Mouse (Mus musculus) embryonic facial prominence, embryonic 10.5 days (tissue): ENCODE results near the gene Pxmp4. TPM values are rescaled to one million over a fixed set of nuclear protein-coding genes. Genes with fewer than 3 reads are reported as not detected.

Experiments
- DNase-seq: peaks from one replicate; pipeline ENCODE4 v3.0.0-alpha.2; 2017; ENCODE audit warnings: low spot score
- H3K27ac ChIP-seq: fragments of 300-500 bp; sonication (generic); replicated peaks from 2 replicates; pipeline ENCODE4 v1.5.1; 2016; ENCODE audit warnings: mild to moderate bottlenecking
- H3K27me3 ChIP-seq: fragments of 300-500 bp; sonication (generic); replicated peaks from 2 replicates; pipeline ENCODE4 v1.6.1; 2016; ENCODE audit warnings: low read depth, mild to moderate bottlenecking; ENCODE audit not compliant: poor library complexity, severe bottlenecking
- H3K36me3 ChIP-seq: fragments of 300-500 bp; sonication (generic); replicated peaks from 2 replicates; pipeline ENCODE4 v1.6.1; 2016; ENCODE audit warnings: mild to moderate bottlenecking, moderate library complexity
- H3K4me1 ChIP-seq: fragments of 300-500 bp; sonication (generic); 2 replicates; pipeline ENCODE4 v1.6.1; 2016
- H3K4me3 ChIP-seq: fragments of 300-500 bp; sonication (generic); 2 replicates; pipeline ENCODE4 v1.5.1; 2016; ENCODE audit warnings: mild to moderate bottlenecking, moderate library complexity
- H3K9me3 ChIP-seq: fragments of 300-500 bp; sonication (generic); 2 replicates; pipeline ENCODE4 v1.6.1; 2016; ENCODE audit warnings: mild to moderate bottlenecking
- WGBS: fragments of 180-500 bp; shearing (Covaris S2); methylation state at CpG from one replicate; pipeline ENCODE4 v1.1.7; 2016; 5-methylcytosine and 5-hydroxymethylcytosine counted together
- polyA plus RNA-seq: library from polyadenylated mRNA; unstranded; fragments of >200 nt; fragmentation: Nextera tagmentation; extraction: Ambion mirVana; gene quantifications from 2 replicates; pipeline ENCODE4 v1.2.1, GENCODE M21; 2016

Gene Pxmp4
- polyA plus RNA-seq, 1 experiment from 2014 or later = 13.8 TPM

GRCm38 (mm10) chr2:154567766-154568165 is 35.7 kb downstream of the Pxmp4 start:
- no peaks in the 10 kb centered on the region for H3K27me3 ChIP-seq
- H3K4me1 ChIP-seq = peaks cover 50% of the 10 kb centered on the region
- H3K36me3 ChIP-seq = peaks cover 24% of the 10 kb centered on the region
- 79% methylated on average over 2 of the region's 2 CpGs for WGBS
- peak overlapping the region; percentile 90 for H3K4me3 ChIP-seq
- no peaks in the 10 kb centered on the region for H3K9me3 ChIP-seq
- no peak for DNase-seq
- H3K27ac ChIP-seq = peak overlapping the region; percentile 97; the same call in 1 of the 2 replicates

DNA sequence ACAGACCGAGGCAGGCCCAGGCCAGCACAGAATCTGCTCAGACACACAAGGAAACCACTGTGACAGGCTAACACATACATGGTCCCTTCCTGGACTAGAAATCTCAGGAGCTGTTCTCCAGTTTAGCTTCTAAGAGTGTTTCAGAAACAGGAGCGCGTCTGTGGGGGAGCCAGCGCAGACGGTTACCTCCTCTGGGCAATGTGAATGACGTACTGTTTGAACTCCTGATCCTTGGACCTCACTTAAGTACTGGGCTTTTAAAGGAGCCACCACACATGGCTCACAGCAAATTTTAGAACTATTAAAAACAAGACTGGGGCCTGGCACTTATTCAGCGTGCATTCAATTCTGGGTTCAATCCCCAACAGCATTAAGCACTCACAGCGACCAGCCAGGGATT is 36.9 kb downstream of the Pxmp4 start:
- DNase-seq = no peak
- Histone ChIP-seq H3K4me3 (no peak overlapping the region), H3K27ac (no peak overlapping the region), H3K9me3 (no peaks in the 10 kb centered on the region), H3K4me1 (peaks cover 50% of the 10 kb centered on the region), H3K27me3 (no peaks in the 10 kb centered on the region), H3K36me3 (peaks cover 36% of the 10 kb centered on the region)
- 59% methylated on average over 8 of the region's 8 CpGs for WGBS

- H3K27me3 ChIP-seq = no peaks in the 10 kb centered on the region
- DNase-seq = no peak
- H3K9me3 ChIP-seq = no peaks in the 10 kb centered on the region
- 80% methylated on average over 3 of the region's 3 CpGs for WGBS
- peaks cover 46% of the 10 kb centered on the region for H3K36me3 ChIP-seq
- H3K4me1 ChIP-seq = peaks cover 44% of the 10 kb centered on the region
- no peak overlapping the region for H3K27ac ChIP-seq
- H3K4me3 ChIP-seq = no peak overlapping the region
Measured at GRCm38 (mm10) chr2:154565562-154565961, 37.9 kb downstream of the Pxmp4 start.

DNA sequence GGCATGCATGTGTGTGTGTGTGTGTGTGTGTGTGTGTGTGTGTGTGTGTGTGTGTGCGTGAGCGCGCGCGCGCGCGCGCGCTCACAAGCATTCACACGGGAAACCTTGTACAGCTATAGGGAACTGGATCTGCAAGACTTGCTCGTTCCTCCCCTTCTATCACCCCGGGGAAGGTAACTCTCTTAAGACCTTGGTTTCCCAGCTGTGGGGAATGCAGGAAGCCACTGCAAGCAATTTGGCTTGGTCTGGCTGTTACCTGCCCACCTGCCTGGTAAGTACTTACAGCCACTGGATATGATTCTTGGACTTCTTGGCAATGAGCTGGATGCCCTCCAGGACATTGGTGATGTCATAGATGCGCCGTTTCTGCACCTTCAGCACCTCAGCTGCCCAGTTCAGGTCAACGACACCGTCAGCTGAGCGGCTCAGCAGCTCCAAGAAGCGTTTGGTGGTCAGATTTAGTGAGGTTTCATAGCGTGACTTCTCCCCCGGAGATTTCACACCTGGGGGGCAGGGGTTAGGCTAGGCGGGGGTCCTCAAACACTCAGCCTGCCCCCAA is 39.8 kb downstream of the Pxmp4 start:
- DNase-seq = no peak
- Histone ChIP-seq H3K4me3 (no peak overlapping the region), H3K27me3 (no peaks in the 10 kb centered on the region), H3K4me1 (peaks cover 48% of the 10 kb centered on the region), H3K36me3 (peaks cover 61% of the 10 kb centered on the region), H3K27ac (no peak overlapping the region), H3K9me3 (no peaks in the 10 kb centered on the region)
- 93% methylated on average over 22 of the region's 22 CpGs for WGBS

DNA sequence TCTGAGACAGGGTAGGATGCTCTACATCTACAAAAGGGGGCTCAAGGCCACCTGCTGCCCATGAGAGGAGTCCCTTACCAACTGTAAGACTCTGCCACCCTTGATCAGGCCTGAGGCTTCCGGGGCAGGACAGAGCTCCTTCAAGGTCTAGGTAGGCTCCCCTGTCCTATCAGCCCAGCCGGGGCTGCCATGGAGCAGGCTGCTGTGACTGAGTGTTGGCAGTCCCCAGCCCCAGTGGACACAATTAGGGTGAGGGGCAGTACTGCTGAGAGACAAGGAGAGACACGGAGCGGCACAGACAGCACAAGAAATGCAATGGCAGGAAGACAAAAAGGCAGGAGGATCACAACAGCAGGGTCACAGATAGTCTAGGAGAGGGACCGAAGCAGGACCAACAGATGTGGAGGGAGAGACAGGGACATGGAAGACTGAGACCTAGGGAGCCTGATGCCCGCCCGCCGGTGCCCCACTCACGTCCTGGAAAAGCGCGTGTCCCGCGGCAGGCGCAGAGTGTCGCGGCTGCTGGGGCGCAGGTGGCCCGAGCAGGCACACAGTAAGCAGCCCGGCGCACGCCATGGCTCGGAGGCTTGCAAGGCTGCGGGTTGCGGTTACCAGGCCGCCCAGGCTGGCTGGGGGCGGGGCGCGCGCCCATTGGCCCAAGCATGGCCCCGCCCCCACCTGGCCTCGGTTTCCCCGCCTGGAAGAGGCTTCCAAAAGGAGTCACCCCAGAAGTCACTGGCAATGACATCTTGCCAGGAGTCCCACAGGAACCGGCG is 45.1 kb downstream of the Pxmp4 start, which contains the start of gene Necab3:
TSS of gene Necab3 (minus strand) at position 627 of the 776 bp plus-strand sequence.
- 4% methylated on average over 34 of the region's 34 CpGs for WGBS
- Histone ChIP-seq H3K4me1 (peaks cover 35% of the 10 kb centered on the region), H3K36me3 (peaks cover 44% of the 10 kb centered on the region), H3K4me3 (peak within 1 kb of the TSS; percentile 56), H3K27ac (peak within 1 kb of the TSS; percentile 63), H3K9me3 (no peaks in the 10 kb centered on the region), H3K27me3 (peaks cover 5% of the 10 kb centered on the region)
- peak; percentile 66 for DNase-seq

GRCm38 (mm10) chr2:154557184-154557832 is 46.2 kb downstream of the Pxmp4 start:
- H3K27ac ChIP-seq = 0 out of 2 replicates have a peak overlapping the region, but pooled peaks have one; percentile 41
- WGBS = 52% methylated on average over 5 of the region's 5 CpGs
- H3K36me3 ChIP-seq = peaks cover 32% of the 10 kb centered on the region
- peaks cover 42% of the 10 kb centered on the region for H3K4me1 ChIP-seq
- H3K9me3 ChIP-seq = no peaks in the 10 kb centered on the region
- peaks cover 16% of the 10 kb centered on the region for H3K27me3 ChIP-seq
- H3K4me3 ChIP-seq = no peak overlapping the region
- no peak for DNase-seq

- H3K4me1 ChIP-seq = peaks cover 49% of the 10 kb centered on the region
- H3K27me3 ChIP-seq = peaks cover 37% of the 10 kb centered on the region
- 86% methylated on average over 6 of the region's 6 CpGs for WGBS
Measured at GRCm38 (mm10) chr2:154555235-154555634, 48.3 kb downstream of the Pxmp4 start.

GRCm38 (mm10) chr2:154552424-154552907 is 51.0 kb downstream of the Pxmp4 start:
- H3K4me3 ChIP-seq = peak overlapping the region; percentile 36
- peaks cover 39% of the 10 kb centered on the region for H3K4me1 ChIP-seq
- peak overlapping the region; percentile 26 for H3K27ac ChIP-seq
- no peaks in the 10 kb centered on the region for H3K9me3 ChIP-seq
- 25% methylated on average over 27 of the region's 27 CpGs for WGBS
- peaks cover 57% of the 10 kb centered on the region for H3K27me3 ChIP-seq
- peak; percentile 68 for DNase-seq
- H3K36me3 ChIP-seq = no peaks in the 10 kb centered on the region

More at GRCm38 (mm10) chr2:154555235-154555634, 48.3 kb downstream of the Pxmp4 start:
- no peak for DNase-seq
- peaks cover 12% of the 10 kb centered on the region for H3K36me3 ChIP-seq
- H3K4me3 ChIP-seq = no peak overlapping the region
- no peaks in the 10 kb centered on the region for H3K9me3 ChIP-seq
- no peak overlapping the region for H3K27ac ChIP-seq

- H3K4me1 ChIP-seq = peaks cover 33% of the 10 kb centered on the region
- H3K27me3 ChIP-seq = peaks cover 54% of the 10 kb centered on the region
- H3K36me3 ChIP-seq = no peaks in the 10 kb centered on the region
- peak; percentile 56 for DNase-seq
- H3K9me3 ChIP-seq = no peaks in the 10 kb centered on the region
- 27% methylated on average over 21 of the region's 21 CpGs for WGBS
- H3K27ac ChIP-seq = no peak overlapping the region; the same call in 1 of the 2 replicates
- H3K4me3 ChIP-seq = peak overlapping the region; percentile 36
Measured at GRCm38 (mm10) chr2:154551927-154552326, 51.6 kb downstream of the Pxmp4 start.

GRCm38 (mm10) chr2:154551476-154551875 is 52.0 kb downstream of the Pxmp4 start, which contains the start of gene Actl10:
Actl10 (plus strand) TSS chr2:154551776.
- Histone ChIP-seq H3K27ac (peak within 1 kb of the TSS; percentile 26), H3K4me3 (peak within 1 kb of the TSS; percentile 36), H3K36me3 (no peaks in the 10 kb centered on the region), H3K4me1 (peaks cover 32% of the 10 kb centered on the region), H3K27me3 (peaks cover 53% of the 10 kb centered on the region), H3K9me3 (no peaks in the 10 kb centered on the region)
- WGBS = 77% methylated on average over 4 of the region's 4 CpGs
- DNase-seq = no peak

DNA sequence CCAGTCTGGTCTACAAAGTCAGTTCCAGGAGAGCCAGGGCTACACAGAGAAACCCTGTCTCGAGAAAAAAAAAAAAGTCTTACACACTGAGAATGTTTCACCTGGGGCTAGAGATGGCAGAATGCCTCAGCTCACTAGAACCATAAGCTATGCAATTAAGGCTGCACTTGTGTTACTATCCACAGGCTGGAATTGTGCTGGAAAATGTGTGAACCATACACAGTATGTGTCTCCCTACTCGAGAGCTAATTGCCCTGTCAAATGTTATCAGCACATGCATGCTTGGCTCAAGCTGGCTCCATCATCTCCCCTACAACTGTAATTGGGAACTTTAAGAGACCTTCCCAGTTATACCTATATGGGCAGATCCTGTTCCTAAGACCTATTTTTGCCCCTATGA is 52.6 kb downstream of the Pxmp4 start:
- H3K27me3 ChIP-seq = peaks cover 53% of the 10 kb centered on the region
- H3K4me1 ChIP-seq = peaks cover 29% of the 10 kb centered on the region
- no peaks in the 10 kb centered on the region for H3K36me3 ChIP-seq
- no peak for DNase-seq
- H3K27ac ChIP-seq = no peak overlapping the region
- WGBS = 66% methylated on average over 2 of the region's 2 CpGs
- no peaks in the 10 kb centered on the region for H3K9me3 ChIP-seq
- H3K4me3 ChIP-seq = no peak overlapping the region

DNA sequence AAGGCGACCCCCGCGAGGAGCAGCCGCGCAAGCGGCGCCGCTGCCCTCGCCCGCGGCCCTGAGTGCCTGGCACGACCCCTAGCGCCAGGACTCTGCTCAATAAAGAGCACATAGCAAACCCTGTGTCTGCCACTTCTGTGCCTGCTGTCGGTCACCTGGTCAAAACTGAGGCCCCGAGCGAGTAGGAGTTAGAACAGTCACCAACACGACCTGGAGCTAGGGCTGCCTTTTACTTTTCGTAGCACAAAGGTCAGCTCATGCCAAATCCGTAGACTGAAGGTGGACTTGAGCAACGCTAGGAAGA is 53.7 kb downstream of the Pxmp4 start:
- H3K9me3 ChIP-seq = no peaks in the 10 kb centered on the region
- 15% methylated on average over 20 of the region's 20 CpGs for WGBS
- no peak for DNase-seq
- peak overlapping the region; percentile 83; the same call in 1 of the 2 replicates for H3K27ac ChIP-seq
- peaks cover 53% of the 10 kb centered on the region for H3K27me3 ChIP-seq
- peak overlapping the region; percentile 64 for H3K4me3 ChIP-seq
- H3K4me1 ChIP-seq = peaks cover 29% of the 10 kb centered on the region
- no peaks in the 10 kb centered on the region for H3K36me3 ChIP-seq
